ENCODE assay signal across 11 mouse cellular contexts in genomic region chr9:110645219-110645618, GRCm38 (mm10). TPM values are rescaled to one million over a fixed set of nuclear protein-coding genes. Genes with fewer than 3 reads are reported as not detected.
DNase-seq lines count a peak whose midpoint lies in the region; ATAC-seq lines count a peak whose summit lies in the region.
"Had no signal": no experiment of that assay in that cellular context is flagged by ENCODE, and none has a peak within 500 bp of the region (broad histone marks: within the 10 kb centered on the region; RNA-seq: fewer than 3 reads in every experiment).

No protein-coding gene starts in this region.

- 62% methylated on average over 9 of the region's 9 CpGs for WGBS in heart, embryonic 16.5 days
- 89% methylated on average over 9 of the region's 9 CpGs for WGBS in forebrain, embryonic 11.5 days

- no peaks in the 10 kb centered on the region for H3K27me3 ChIP-seq in heart, embryonic 16.5 days (ENCODE audit: control insufficient read depth, insufficient read depth, low read length)
- H3K27me3 ChIP-seq in forebrain, embryonic 11.5 days (ENCODE audit: control insufficient read depth, insufficient read depth, low read length) = no peaks in the 10 kb centered on the region
- H3K27me3 ChIP-seq: hindbrain, embryonic 15.5 days; neural tube, embryonic 12.5 days had no signal

- H3K27ac ChIP-seq in heart, embryonic 16.5 days (ENCODE audit: low read length) = no peak overlapping the region
- H3K27ac ChIP-seq in forebrain, embryonic 11.5 days (ENCODE audit: low read depth, low read length) = no peak overlapping the region
- H3K27ac ChIP-seq: hindbrain, embryonic 15.5 days; neural tube, embryonic 12.5 days had no signal

- no peaks in the 10 kb centered on the region for H3K9me3 ChIP-seq in heart, embryonic 16.5 days (replicated peaks; ENCODE audit: control insufficient read depth, low read length)
- no peaks in the 10 kb centered on the region for H3K9me3 ChIP-seq in forebrain, embryonic 11.5 days (ENCODE audit: control insufficient read depth, low read length)
- H3K9me3 ChIP-seq: hindbrain, embryonic 15.5 days; neural tube, embryonic 12.5 days had no signal

- DNase-seq in heart, postnatal 36 days = no peak
- peak; percentile 93 for DNase-seq in thymus, postnatal 14 days
- DNase-seq in frontal cortex, postnatal 25 days (ENCODE audit: low spot score in 2 of 2) = no peak
- no peak for DNase-seq in forebrain, embryonic 11.5 days (ENCODE audit: low spot score)
- DNase-seq: cerebellum, postnatal 25 days had no signal

- H3K4me1 ChIP-seq in heart, embryonic 16.5 days (ENCODE audit: control insufficient read depth, insufficient read depth, low read length) = peaks cover 4% of the 10 kb centered on the region
- peaks cover 2% of the 10 kb centered on the region; the same call in 1 of the 2 replicates for H3K4me1 ChIP-seq in forebrain, embryonic 11.5 days (replicated peaks; ENCODE audit: control insufficient read depth, insufficient read depth, low read length)

- intact Hi-C loops in heart, postnatal 36 days (cut with DNase I) = loop anchor here (5.0 kb wide), 1 partner anchor 132 kb away; no protein-coding TSS in a partner anchor

- H3K4me2 ChIP-seq in heart, embryonic 16.5 days (ENCODE audit: low read depth, low read length) = peak overlapping the region; percentile 41
- H3K4me2 ChIP-seq in forebrain, embryonic 11.5 days (ENCODE audit: low read depth, low read length, severe bottlenecking) = no peak overlapping the region
- H3K4me2 ChIP-seq: hindbrain, embryonic 15.5 days; neural tube, embryonic 12.5 days had no signal

- peak; percentile 53; the same call in 1 of the 2 replicates for ATAC-seq in heart, embryonic 16.5 days (replicated peaks; ENCODE audit: extremely low read depth, insufficient read depth, low FRiP score)
- peak; percentile 96 for ATAC-seq in inflammation-experienced regulatory T-cells, adult 6 months
- peak; percentile 79 for ATAC-seq in megakaryocyte progenitor cell, adult 5-6 weeks (replicated peaks; ENCODE audit: poor library complexity)
- ATAC-seq in forebrain, embryonic 11.5 days (replicated peaks; ENCODE audit: low FRiP score) = no peak
- ATAC-seq in frontal cortex, adult (ENCODE audit: low TSS enrichment) = no peak

- no peak overlapping the region for H3K9ac ChIP-seq in heart, embryonic 16.5 days (ENCODE audit: low read length)
- no peak overlapping the region for H3K9ac ChIP-seq in forebrain, embryonic 11.5 days (ENCODE audit: low read length)
- H3K9ac ChIP-seq: hindbrain, embryonic 15.5 days; neural tube, embryonic 12.5 days had no signal

- no peaks in the 10 kb centered on the region for H3K36me3 ChIP-seq in heart, embryonic 16.5 days (ENCODE audit: control insufficient read depth, insufficient read depth)
- no peaks in the 10 kb centered on the region for H3K36me3 ChIP-seq in forebrain, embryonic 11.5 days (ENCODE audit: control insufficient read depth, insufficient read depth, low read length)
- H3K36me3 ChIP-seq: hindbrain, embryonic 15.5 days; neural tube, embryonic 12.5 days had no signal

- H3K4me3 ChIP-seq in heart, embryonic 16.5 days (ENCODE audit: low read length) = no peak overlapping the region
- H3K4me3 ChIP-seq in forebrain, embryonic 11.5 days (ENCODE audit: low read depth, low read length) = no peak overlapping the region
- H3K4me3 ChIP-seq: hindbrain, embryonic 15.5 days; neural tube, embryonic 12.5 days had no signal

RNA-seq across cellular contexts. Expression of gene Nbeal2, which starts 8.7 kb away (rescaled TPM):
- polyA plus RNA-seq in heart, embryonic 16.5 days (2015; fragmentation: Nextera tagmentation; extraction: Ambion mirVana) = 3.3 and 3.8 TPM in 2 replicates
- 10 to 100 TPM in 1 of 2 experiments, 1 to 10 TPM in 1; 9.5 to 11.0 TPM for total RNA-seq in heart, postnatal 36 days (2021)
- 10 to 100 TPM; 20.0 to 42.0 (median 21.1) TPM for polyA plus RNA-seq in inflammation-experienced regulatory T-cells, adult 6 months (2017; shearing (Covaris generic))
- total RNA-seq in megakaryocyte progenitor cell, adult 5-6 weeks (2015) = 20.1 and 24.1 TPM in 2 replicates
- 10.3 and 19.3 TPM in 2 replicates for total RNA-seq in megakaryocyte progenitor cell, adult 5-6 weeks (2017)
- 2.2 and 2.4 TPM in 2 replicates for polyA plus RNA-seq in forebrain, embryonic 11.5 days (2014; fragmentation: Nextera tagmentation; extraction: Ambion mirVana)

RNA-seq across cellular contexts. Expression of gene Ccdc12, which starts 11.1 kb away (rescaled TPM):
- 139 and 147 TPM in 2 replicates for polyA plus RNA-seq in heart, embryonic 16.5 days (2015; fragmentation: Nextera tagmentation; extraction: Ambion mirVana)
- 10 to 100 TPM; 60.6 to 66.9 TPM for total RNA-seq in heart, postnatal 36 days (2021)
- 100 to 1,000 TPM; 222 to 259 (median 234) TPM for polyA plus RNA-seq in inflammation-experienced regulatory T-cells, adult 6 months (2017; shearing (Covaris generic))
- total RNA-seq in megakaryocyte progenitor cell, adult 5-6 weeks (2015) = 98.7 and 112 TPM in 2 replicates
- 75.3 and 92.6 TPM in 2 replicates for total RNA-seq in megakaryocyte progenitor cell, adult 5-6 weeks (2017)
- 149 and 164 TPM in 2 replicates for polyA plus RNA-seq in forebrain, embryonic 11.5 days (2014; fragmentation: Nextera tagmentation; extraction: Ambion mirVana)

RNA-seq across cellular contexts. Expression of gene Nradd, which starts 21.0 kb away (rescaled TPM):
- 16.4 and 17.2 TPM in 2 replicates for polyA plus RNA-seq in heart, embryonic 16.5 days (2015; fragmentation: Nextera tagmentation; extraction: Ambion mirVana)
- total RNA-seq in heart, postnatal 36 days (2021) = 1 to 10 TPM in 1 of 2 experiments, under 1 TPM in 1; 0.92 to 1.2 TPM
- polyA plus RNA-seq in inflammation-experienced regulatory T-cells, adult 6 months (2017; shearing (Covaris generic)) = 1 to 10 TPM; 2.4 to 6.2 (median 3.8) TPM
- 2.0 and 4.3 TPM in 2 replicates for total RNA-seq in megakaryocyte progenitor cell, adult 5-6 weeks (2015)
- total RNA-seq in megakaryocyte progenitor cell, adult 5-6 weeks (2017) = 1.9 and 2.2 TPM in 2 replicates
- 20.6 and 22.9 TPM in 2 replicates for polyA plus RNA-seq in forebrain, embryonic 11.5 days (2014; fragmentation: Nextera tagmentation; extraction: Ambion mirVana)

Comparison
In these comparisons a context has a peak if more than half of its experiments do, and no peak if none do; other contexts are left out.
1. ATAC-seq: peak in heart, embryonic 16.5 days (single experiment), inflammation-experienced regulatory T-cells, adult 6 months (single experiment) and megakaryocyte progenitor cell, adult 5-6 weeks (single experiment); none in forebrain, embryonic 11.5 days (single experiment) and frontal cortex, adult (single experiment).